Mouse (Mus musculus): ENCODE data around the gene Wfdc1. TPM values are rescaled to one million over a fixed set of nuclear protein-coding genes. Genes with fewer than 3 reads are reported as not detected.

Wfdc1 gene
- polyA plus RNA-seq, 1 experiment from 2014 or later = 3.8 TPM

GRCm38 (mm10) chr8:119722348-119722747, 56.2 kb downstream of the Wfdc1 start:
- Histone ChIP-seq H3K4me3 (no peak overlapping the region), H3K27me3 (replicated peaks; ENCODE audit: low read depth, poor library complexity, severe bottlenecking) (0 out of 2 replicates have a peak, but pooled peaks cover 3% of the 10 kb centered on the region), H3K9me3 (no peaks in the 10 kb centered on the region), H3K36me3 (replicated peaks) (no peaks in the 10 kb centered on the region), H3K4me1 (peaks cover 13% of the 10 kb centered on the region; the same call in 1 of the 2 replicates), H3K27ac (replicated peaks) (no peak overlapping the region)
- WGBS = 55% methylated on average over 6 of the region's 6 CpGs
- DNase-seq (ENCODE audit: low spot score) = no peak

- Histone ChIP-seq H3K4me3 (no peak overlapping the region), H3K36me3 (replicated peaks) (no peaks in the 10 kb centered on the region), H3K4me1 (peaks cover 8% of the 10 kb centered on the region; the same call in 1 of the 2 replicates), H3K9me3 (no peaks in the 10 kb centered on the region), H3K27me3 (replicated peaks; ENCODE audit: low read depth, poor library complexity, severe bottlenecking) (0 out of 2 replicates have a peak, but pooled peaks cover 3% of the 10 kb centered on the region), H3K27ac (replicated peaks) (no peak overlapping the region)
- no peak for DNase-seq (ENCODE audit: low spot score)
- WGBS = 59% methylated on average over 4 of the region's 4 CpGs
These were observed 57.5 kb downstream of the Wfdc1 start for GRCm38 (mm10) chr8:119723676-119724075.

- H3K9me3 ChIP-seq = no peaks in the 10 kb centered on the region
- no peaks in the 10 kb centered on the region for H3K36me3 ChIP-seq (replicated peaks)
- 0 out of 2 replicates have a peak, but pooled peaks cover 3% of the 10 kb centered on the region for H3K27me3 ChIP-seq (replicated peaks; ENCODE audit: low read depth, poor library complexity, severe bottlenecking)
- H3K27ac ChIP-seq (replicated peaks) = no peak overlapping the region
- no peak overlapping the region for H3K4me3 ChIP-seq
- WGBS = 87% methylated on average over 6 of the region's 6 CpGs
- peaks cover 6% of the 10 kb centered on the region; the same call in 1 of the 2 replicates for H3K4me1 ChIP-seq
- DNase-seq (ENCODE audit: low spot score) = no peak
These were observed 58.4 kb downstream of the Wfdc1 start for GRCm38 (mm10) chr8:119724596-119724995.

- Histone ChIP-seq H3K4me3 (no peak overlapping the region), H3K27me3 (replicated peaks; ENCODE audit: low read depth, poor library complexity, severe bottlenecking) (0 out of 2 replicates have a peak, but pooled peaks cover 3% of the 10 kb centered on the region), H3K36me3 (replicated peaks) (no peaks in the 10 kb centered on the region), H3K9me3 (no peaks in the 10 kb centered on the region), H3K27ac (replicated peaks) (no peak overlapping the region), H3K4me1 (peaks cover 9% of the 10 kb centered on the region; the same call in 1 of the 2 replicates)
- 91% methylated on average over 8 of the region's 8 CpGs for WGBS
- DNase-seq (ENCODE audit: low spot score) = no peak
These were observed 60.9 kb downstream of the Wfdc1 start for GRCm38 (mm10) chr8:119727093-119727492.

GRCm38 (mm10) chr8:119728351-119728895, 62.3 kb downstream of the Wfdc1 start:
- 88% methylated on average over 8 of the region's 8 CpGs for WGBS
- Histone ChIP-seq H3K27ac (replicated peaks) (no peak overlapping the region), H3K9me3 (no peaks in the 10 kb centered on the region), H3K4me1 (peaks cover 14% of the 10 kb centered on the region; the same call in 1 of the 2 replicates), H3K27me3 (replicated peaks; ENCODE audit: low read depth, poor library complexity, severe bottlenecking) (0 out of 2 replicates have a peak, but pooled peaks cover under 1% of the 10 kb centered on the region), H3K36me3 (replicated peaks) (no peaks in the 10 kb centered on the region), H3K4me3 (no peak overlapping the region)
- no peak for DNase-seq (ENCODE audit: low spot score)

GRCm38 (mm10) chr8:119732072-119732471, 65.9 kb downstream of the Wfdc1 start:
- H3K9me3 ChIP-seq = no peaks in the 10 kb centered on the region
- H3K27ac ChIP-seq (replicated peaks) = no peak overlapping the region
- WGBS = 85% methylated on average over 13 of the region's 13 CpGs
- no peak overlapping the region for H3K4me3 ChIP-seq
- H3K27me3 ChIP-seq (replicated peaks; ENCODE audit: low read depth, poor library complexity, severe bottlenecking) = no peaks in the 10 kb centered on the region
- H3K36me3 ChIP-seq (replicated peaks) = no peaks in the 10 kb centered on the region
- no peak for DNase-seq (ENCODE audit: low spot score)
- H3K4me1 ChIP-seq = peaks cover 24% of the 10 kb centered on the region; the same call in 1 of the 2 replicates

- no peaks in the 10 kb centered on the region for H3K36me3 ChIP-seq (replicated peaks)
- WGBS = 87% methylated on average over 10 of the region's 10 CpGs
- no peak overlapping the region for H3K4me3 ChIP-seq
- no peaks in the 10 kb centered on the region for H3K27me3 ChIP-seq (replicated peaks; ENCODE audit: low read depth, poor library complexity, severe bottlenecking)
- peaks cover 15% of the 10 kb centered on the region; the same call in 1 of the 2 replicates for H3K4me1 ChIP-seq
- H3K9me3 ChIP-seq = no peaks in the 10 kb centered on the region
- no peak overlapping the region for H3K27ac ChIP-seq (replicated peaks)
- DNase-seq (ENCODE audit: low spot score) = no peak
These were observed 70.3 kb downstream of the Wfdc1 start for GRCm38 (mm10) chr8:119736348-119736917.

- Histone ChIP-seq H3K27me3 (replicated peaks; ENCODE audit: low read depth, poor library complexity, severe bottlenecking) (no peaks in the 10 kb centered on the region), H3K4me1 (peaks cover 15% of the 10 kb centered on the region; the same call in 1 of the 2 replicates), H3K4me3 (no peak overlapping the region), H3K36me3 (replicated peaks) (no peaks in the 10 kb centered on the region), H3K27ac (replicated peaks) (no peak overlapping the region), H3K9me3 (no peaks in the 10 kb centered on the region)
- DNase-seq (ENCODE audit: low spot score) = no peak
- 85% methylated on average over 11 of the region's 11 CpGs for WGBS
These were observed 71.1 kb downstream of the Wfdc1 start for GRCm38 (mm10) chr8:119737093-119737900.

Other genes starting within 250 kb of the Wfdc1 start
- gene Osgin1, start 232.2 kb upstream of the Wfdc1 start, polyA plus RNA-seq (2016; fragmentation: Nextera tagmentation; extraction: Ambion mirVana) = 0.43 and 0.47 TPM in 2 replicates
- 8.8 and 9.4 TPM in 2 replicates for gene Necab2, start 219.6 kb upstream of the Wfdc1 start, polyA plus RNA-seq (2016; fragmentation: Nextera tagmentation; extraction: Ambion mirVana)
- gene Slc38a8, start 164.7 kb upstream of the Wfdc1 start, polyA plus RNA-seq (2016; fragmentation: Nextera tagmentation; extraction: Ambion mirVana) = 1.9 and 2.1 TPM in 2 replicates
- 120 and 121 TPM in 2 replicates for gene Mbtps1, start 107.6 kb upstream of the Wfdc1 start, polyA plus RNA-seq (2016; fragmentation: Nextera tagmentation; extraction: Ambion mirVana)
- gene Hsdl1, start 91.2 kb upstream of the Wfdc1 start, polyA plus RNA-seq (2016; fragmentation: Nextera tagmentation; extraction: Ambion mirVana) = 42.0 and 43.5 TPM in 2 replicates
- 0.11 and 0.15 TPM in 2 replicates for gene Dnaaf1, start 91.1 kb upstream of the Wfdc1 start, polyA plus RNA-seq (2016; fragmentation: Nextera tagmentation; extraction: Ambion mirVana)
- gene Taf1c, start 61.1 kb upstream of the Wfdc1 start, polyA plus RNA-seq (2016; fragmentation: Nextera tagmentation; extraction: Ambion mirVana) = 15.7 and 17.8 TPM in 2 replicates
- gene Adad2, start 53.6 kb upstream of the Wfdc1 start, polyA plus RNA-seq (2016; fragmentation: Nextera tagmentation; extraction: Ambion mirVana) = 0.27 TPM in 1 of 2 replicates, not detected in the other
- 0.22 and 0.47 TPM in 2 replicates for gene Kcng4, start 30.7 kb upstream of the Wfdc1 start, polyA plus RNA-seq (2016; fragmentation: Nextera tagmentation; extraction: Ambion mirVana)
- gene Atp2c2, start 33.6 kb downstream of the Wfdc1 start, polyA plus RNA-seq (2016; fragmentation: Nextera tagmentation; extraction: Ambion mirVana) = 3.8 and 4.1 TPM in 2 replicates
- 12.8 and 14.5 TPM in 2 replicates for gene Tldc1, start 112.1 kb downstream of the Wfdc1 start, polyA plus RNA-seq (2016; fragmentation: Nextera tagmentation; extraction: Ambion mirVana)
- 137 and 149 TPM in 2 replicates for gene Cotl1, start 174.2 kb downstream of the Wfdc1 start, polyA plus RNA-seq (2016; fragmentation: Nextera tagmentation; extraction: Ambion mirVana)
- 10.4 and 11.3 TPM in 2 replicates for gene Klhl36, start 195.9 kb downstream of the Wfdc1 start, polyA plus RNA-seq (2016; fragmentation: Nextera tagmentation; extraction: Ambion mirVana)
- 234 and 241 TPM in 2 replicates for gene Usp10, start 244.0 kb downstream of the Wfdc1 start, polyA plus RNA-seq (2016; fragmentation: Nextera tagmentation; extraction: Ambion mirVana)
- gene Gm20388, start 244.5 kb downstream of the Wfdc1 start, polyA plus RNA-seq (2016; fragmentation: Nextera tagmentation; extraction: Ambion mirVana) = 1.1 and 3.6 TPM in 2 replicates